Mouse (Mus musculus): Measurements from ENCODE around the gene Usp34. TPM values are rescaled to one million over a fixed set of nuclear protein-coding genes. Genes with fewer than 3 reads are reported as not detected.
"Not testable (repeated sequence)": the region's sequence is repeated elsewhere in the genome, so short reads cannot be mapped to it uniquely, and the experiment has no call there.

Gene Usp34
- total RNA-seq (2015) (48.5 and 54.5 TPM in 2 replicates), total RNA-seq (2017) (39.3 and 46.1 TPM in 2 replicates)

- 0 out of 2 replicates have a peak, but pooled peaks have one; percentile 13 for ATAC-seq (ENCODE audit: poor library complexity, severe bottlenecking)
Observed at GRCm38 (mm10) chr11:23306764-23307565, at the start of gene Usp34. Usp34 (plus strand) TSS chr11:23306895.

DNA sequence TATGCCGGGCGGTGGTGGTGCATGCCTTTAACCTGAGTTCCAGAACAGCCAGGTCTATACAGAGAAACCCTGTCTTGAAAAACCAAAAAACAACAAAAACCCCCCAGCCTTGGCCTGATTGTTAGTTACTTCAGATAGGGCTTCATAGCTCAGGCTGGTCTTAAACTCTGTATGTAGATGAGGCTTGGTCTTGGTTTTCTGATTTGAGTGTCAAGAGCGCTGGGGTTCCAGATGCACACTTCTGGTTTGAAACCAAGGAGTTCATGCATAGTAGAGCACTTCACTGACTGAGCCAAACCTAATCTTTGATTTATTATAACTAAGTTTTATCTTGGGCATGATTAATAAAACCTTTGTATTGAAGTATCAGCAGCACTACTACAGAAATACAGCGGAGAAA lies 47.6 kb upstream of the Usp34 start:
- no peak for ATAC-seq (ENCODE audit: poor library complexity, severe bottlenecking)

GRCm38 (mm10) chr11:23259481-23259880 lies 47.2 kb upstream of the Usp34 start:
- ATAC-seq (ENCODE audit: poor library complexity, severe bottlenecking), result no peak

- ATAC-seq (ENCODE audit: poor library complexity, severe bottlenecking), result no peak
Observed at GRCm38 (mm10) chr11:23260186-23260585, 46.5 kb upstream of the Usp34 start.

DNA sequence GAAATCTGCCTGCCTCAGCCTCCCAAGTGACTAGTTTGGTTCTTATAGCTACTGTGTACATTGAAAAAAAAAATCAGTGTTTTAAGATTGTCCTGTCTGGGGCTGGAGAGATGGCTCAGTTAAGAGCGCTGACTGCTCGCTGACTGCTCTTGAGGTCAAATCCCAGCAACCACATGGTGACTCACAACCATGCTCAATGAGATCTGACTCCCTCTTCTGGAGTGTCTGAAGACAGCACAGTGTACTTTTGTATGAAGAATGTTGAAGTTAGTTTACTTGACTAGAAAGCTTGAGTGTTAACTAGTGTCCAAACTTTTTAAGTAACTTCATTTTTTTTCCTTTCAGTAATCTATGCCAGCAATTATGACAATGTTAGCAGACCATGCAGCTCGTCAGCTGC lies 45.2 kb upstream of the Usp34 start:
- no peak for ATAC-seq (ENCODE audit: poor library complexity, severe bottlenecking)

- ATAC-seq (ENCODE audit: poor library complexity, severe bottlenecking), result no peak
Observed at GRCm38 (mm10) chr11:23264949-23265348, 41.7 kb upstream of the Usp34 start.

DNA sequence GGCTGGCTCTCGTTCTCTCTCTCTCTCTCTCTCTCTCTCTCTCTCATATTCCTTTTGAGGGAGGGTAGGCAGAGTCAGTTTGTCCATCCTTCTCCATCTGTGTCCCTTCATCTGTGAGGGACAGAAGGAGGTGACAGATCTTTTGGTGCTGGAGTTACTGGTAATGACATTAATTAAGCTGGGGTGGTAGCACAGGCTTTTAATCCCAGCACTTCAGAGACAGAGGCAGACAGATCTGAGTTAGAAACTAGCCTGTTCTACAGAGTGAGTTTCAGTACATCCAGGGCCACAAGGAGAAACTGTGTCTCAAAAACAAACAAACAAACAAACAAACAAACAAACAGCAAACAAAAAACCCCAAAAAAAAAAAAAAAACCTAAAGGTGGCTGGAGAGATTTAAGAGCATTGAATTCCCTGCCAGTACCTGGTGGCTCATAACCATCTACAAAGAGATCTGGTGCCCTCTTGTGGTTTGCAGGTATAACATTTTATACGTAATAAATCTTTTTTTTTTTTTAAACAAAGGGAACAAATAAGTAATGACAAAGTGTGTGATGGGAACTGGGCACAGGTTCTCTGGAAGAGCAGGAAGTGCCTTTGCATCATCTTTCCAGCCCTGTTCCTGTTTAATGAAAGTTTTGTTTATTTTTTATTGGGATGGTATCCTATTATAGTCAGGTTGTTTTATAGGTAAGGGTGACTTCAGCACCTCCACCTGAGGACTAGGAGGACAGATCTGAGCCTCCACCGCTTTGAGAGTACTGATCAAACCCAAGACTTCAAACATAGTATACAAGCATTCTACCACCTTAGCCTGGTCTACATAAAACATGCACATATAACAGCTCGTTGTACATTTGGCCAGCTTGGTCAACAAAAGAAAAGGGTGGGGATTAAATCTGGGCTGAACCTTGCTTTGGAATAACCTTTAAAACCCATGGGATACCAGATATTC lies 34.6 kb upstream of the Usp34 start:
- ATAC-seq (ENCODE audit: poor library complexity, severe bottlenecking), result peak; percentile 77

- ATAC-seq (ENCODE audit: poor library complexity, severe bottlenecking), result no peak
Observed at GRCm38 (mm10) chr11:23275780-23276179, 30.9 kb upstream of the Usp34 start.

- no peak for ATAC-seq (ENCODE audit: poor library complexity, severe bottlenecking)
Observed at GRCm38 (mm10) chr11:23284469-23284868, 22.2 kb upstream of the Usp34 start.

DNA sequence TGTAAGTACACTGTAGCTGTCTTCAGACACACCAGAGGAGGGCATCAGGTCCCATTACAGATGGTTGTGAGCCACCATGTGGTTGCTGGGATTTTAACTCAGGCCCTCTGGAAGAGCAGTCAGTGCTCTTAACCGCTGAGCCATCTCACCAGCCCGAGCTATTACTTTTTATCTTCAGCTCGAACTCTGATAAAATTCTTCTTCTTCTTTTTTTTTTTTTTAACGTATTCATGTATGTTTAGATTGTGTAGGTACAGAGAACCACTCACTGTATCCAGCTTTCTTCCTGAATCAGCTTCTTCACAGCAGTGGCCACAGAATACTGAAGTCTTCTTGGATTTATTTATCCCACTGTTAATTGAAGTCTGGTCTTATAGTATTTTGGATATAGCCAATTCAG lies 17.8 kb upstream of the Usp34 start:
- ATAC-seq (ENCODE audit: poor library complexity, severe bottlenecking), result not testable (repeated sequence)

GRCm38 (mm10) chr11:23297379-23297778 lies 9.3 kb upstream of the Usp34 start:
- ATAC-seq (ENCODE audit: poor library complexity, severe bottlenecking), result no peak

GRCm38 (mm10) chr11:23298301-23298700 lies 8.4 kb upstream of the Usp34 start:
- no peak for ATAC-seq (ENCODE audit: poor library complexity, severe bottlenecking)

GRCm38 (mm10) chr11:23299910-23300309 lies 6.8 kb upstream of the Usp34 start:
- no peak for ATAC-seq (ENCODE audit: poor library complexity, severe bottlenecking)

- no peak for ATAC-seq (ENCODE audit: poor library complexity, severe bottlenecking)
Observed at GRCm38 (mm10) chr11:23303126-23303525, 3.6 kb upstream of the Usp34 start.

GRCm38 (mm10) chr11:23305101-23305672 lies 1.5 kb upstream of the Usp34 start:
- ATAC-seq (ENCODE audit: poor library complexity, severe bottlenecking), result not testable (repeated sequence)

DNA sequence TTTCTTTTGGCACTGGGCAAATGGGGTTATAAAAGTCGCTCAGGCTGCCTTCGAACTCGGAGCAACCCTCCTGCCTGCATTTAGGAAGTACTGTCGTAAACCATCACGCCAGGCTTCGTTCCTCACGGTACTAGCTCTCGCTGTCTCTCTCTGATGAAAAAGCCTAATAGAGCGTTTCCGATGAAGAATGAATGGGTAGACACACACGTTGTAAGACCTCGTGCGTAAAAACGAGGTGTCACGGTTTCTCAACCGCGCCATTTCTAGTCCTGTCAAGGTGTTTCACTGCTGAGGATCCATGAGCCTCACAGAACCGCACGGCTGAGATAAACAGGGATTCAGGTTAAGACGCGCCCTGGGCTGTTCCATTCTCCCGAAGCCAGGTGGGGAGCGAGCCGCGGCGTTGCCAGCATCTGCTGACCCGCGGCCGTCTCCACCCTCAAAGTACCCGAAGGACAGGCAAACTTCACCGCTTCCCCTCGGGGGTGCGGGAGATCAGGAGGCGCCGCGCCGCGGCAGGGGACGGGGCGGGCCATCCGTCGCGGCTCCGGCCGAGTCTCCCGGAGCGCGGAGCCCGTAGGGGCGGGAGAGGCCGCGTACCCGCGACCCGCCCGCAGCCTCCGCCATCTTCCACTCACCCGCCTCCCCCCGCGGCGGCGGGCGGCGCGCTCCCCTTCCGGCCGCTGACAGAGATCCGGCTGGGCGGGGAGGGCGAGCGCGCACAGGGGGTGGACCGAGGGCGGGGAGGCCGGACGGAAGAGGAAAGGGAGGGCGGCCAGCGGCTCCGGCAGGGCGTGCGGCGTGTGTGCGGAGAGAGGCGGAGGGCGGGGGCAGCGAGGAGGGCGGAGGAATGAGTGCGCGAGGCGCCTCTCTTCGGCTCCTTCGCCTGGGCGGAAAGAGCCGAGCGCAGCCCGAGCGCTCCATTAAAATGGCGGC lies 754 bp upstream of the Usp34 start:
- ATAC-seq (ENCODE audit: poor library complexity, severe bottlenecking), result peak; percentile 97

- ATAC-seq (ENCODE audit: poor library complexity, severe bottlenecking), result no peak
Observed at GRCm38 (mm10) chr11:23307566-23307920, 848 bp downstream of the Usp34 start.

- ATAC-seq (ENCODE audit: poor library complexity, severe bottlenecking), result no peak
Observed at GRCm38 (mm10) chr11:23313496-23313895, 6.8 kb downstream of the Usp34 start.

DNA sequence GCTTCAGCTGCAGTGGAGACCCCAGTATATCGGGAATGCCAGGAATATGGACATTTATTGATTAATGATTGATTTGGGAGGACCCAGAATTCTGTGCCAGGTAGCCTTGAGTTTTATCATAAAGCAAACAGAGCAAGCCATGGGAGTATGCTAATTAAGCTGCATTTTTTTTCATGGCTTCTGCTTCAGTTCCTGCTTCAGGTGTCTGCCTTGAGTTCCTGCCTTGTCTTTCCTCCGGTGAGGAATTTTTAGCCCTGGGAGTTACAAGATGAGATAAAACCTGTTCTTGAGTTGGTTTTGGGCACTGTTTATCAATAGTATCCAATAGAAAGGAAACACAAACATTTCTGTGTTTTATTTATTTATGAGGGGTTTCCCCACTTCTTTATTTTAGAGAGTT lies 22.7 kb downstream of the Usp34 start:
- no peak for ATAC-seq (ENCODE audit: poor library complexity, severe bottlenecking)

DNA sequence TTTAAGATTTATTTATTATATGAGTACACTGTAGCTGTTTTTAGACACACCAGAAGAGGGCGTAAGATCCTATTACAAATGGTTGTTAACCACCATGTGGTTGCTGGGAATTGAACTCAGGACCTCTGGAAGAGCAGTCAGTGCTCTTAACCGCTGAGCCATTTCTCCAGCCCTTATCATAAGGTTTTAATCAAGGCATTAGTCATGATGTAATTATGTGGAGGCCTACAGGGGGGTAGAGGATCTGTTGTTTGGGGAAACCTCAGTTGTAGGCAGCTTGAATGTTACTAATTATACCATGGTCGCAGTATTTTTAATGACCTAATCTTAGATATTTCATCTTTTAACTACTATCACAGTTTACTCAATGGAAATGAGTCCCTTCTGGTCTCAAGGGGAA lies 25.4 kb downstream of the Usp34 start:
- no peak for ATAC-seq (ENCODE audit: poor library complexity, severe bottlenecking)

Measured in megakaryocyte, adult 5-6 weeks (primary cell).